Comparison of ENCODE assay signal across 8 mouse cellular contexts in genomic region chr6:108783184-108783881, GRCm38 (mm10). TPM values are rescaled to one million over a fixed set of nuclear protein-coding genes. Genes with fewer than 3 reads are reported as not detected.
DNase-seq lines count a peak whose midpoint lies in the region; ATAC-seq and TF ChIP-seq lines count a peak whose summit lies in the region.

No protein-coding gene starts in this region.

- TF ChIP-seq POLR2A in cerebellum, adult 2 months (IDR thresholded peaks at IDR 0.05; ENCODE audit: borderline replicate concordance, insufficient read depth, low read length): no peak

- peak overlapping the region; percentile 86 for H3K4me3 ChIP-seq in cerebellum, adult 2 months (replicated peaks; ENCODE audit: insufficient read depth, low read depth, low read length)
- H3K4me3 ChIP-seq in forebrain, embryonic 11.5 days (ENCODE audit: low read depth, low read length): peak overlapping the region; percentile 98
- H3K4me3 ChIP-seq in lung, postnatal 0 days (ENCODE audit: low read depth, low read length): peak overlapping the region; percentile 98

- peak overlapping the region; percentile 76 for H3K4me2 ChIP-seq in forebrain, embryonic 11.5 days (ENCODE audit: low read depth, low read length, severe bottlenecking)
- H3K4me2 ChIP-seq in lung, postnatal 0 days (replicated peaks; ENCODE audit: low read depth, low read length): peak overlapping the region; percentile 67

- H3K27me3 ChIP-seq in cerebellum, adult 2 months (ENCODE audit: control insufficient read depth, insufficient read depth, low read length): no peaks in the 10 kb centered on the region
- H3K27me3 ChIP-seq in forebrain, embryonic 11.5 days (ENCODE audit: control insufficient read depth, insufficient read depth, low read length): no peaks in the 10 kb centered on the region
- H3K27me3 ChIP-seq in lung, postnatal 0 days (replicated peaks; ENCODE audit: insufficient read depth, low read length): no peaks in the 10 kb centered on the region

- TF ChIP-seq CTCF in cerebellum, adult 2 months (IDR thresholded peaks at IDR 0.05; ENCODE audit: borderline replicate concordance, insufficient read depth, low read depth, low read length): no peak
- TF ChIP-seq CTCF in lung, postnatal 0 days (IDR thresholded peaks at IDR 0.05): peak; percentile 28; the same call in 1 of the 2 replicates

- peak; percentile 50 to 54 for DNase-seq in cerebellum, adult 2 months
- DNase-seq in cerebellum, adult 8-10 months: no peak
- DNase-seq in adrenal gland, adult 2 months: peak; percentile 65
- peak; percentile 69 for DNase-seq in forebrain, embryonic 11.5 days (ENCODE audit: low spot score)
- peak; percentile 46 for DNase-seq in heart, postnatal 4 days
- DNase-seq in layer of hippocampus, adult 9-11 months: peak; percentile 46
- peak; percentile 63 for DNase-seq in lung, postnatal 0 days (ENCODE audit: low spot score)
- peak; percentile 21 for DNase-seq in retina, postnatal 7 days (ENCODE audit: low read depth, low spot score)

- peak overlapping the region; percentile 89 for H3K9ac ChIP-seq in forebrain, embryonic 11.5 days (ENCODE audit: low read length)
- peak overlapping the region; percentile 97 for H3K9ac ChIP-seq in lung, postnatal 0 days (replicated peaks; ENCODE audit: low read depth)

- under 1% methylated on average over 57 of the region's 57 CpGs for WGBS in cerebellum, adult 2 months
- WGBS in forebrain, embryonic 11.5 days: under 1% methylated on average over 53 of the region's 57 CpGs
- WGBS in lung, postnatal 0 days: 1% methylated on average over 52 of the region's 57 CpGs

- no peaks in the 10 kb centered on the region for H3K36me3 ChIP-seq in forebrain, embryonic 11.5 days (ENCODE audit: control insufficient read depth, insufficient read depth, low read length)
- H3K36me3 ChIP-seq in lung, postnatal 0 days (ENCODE audit: insufficient read depth, low read length): no peaks in the 10 kb centered on the region

- peaks cover 11% of the 10 kb centered on the region; the same call in 1 of the 2 replicates for H3K4me1 ChIP-seq in cerebellum, adult 2 months (ENCODE audit: control insufficient read depth, insufficient read depth, low read length)
- peaks cover 5% of the 10 kb centered on the region; the same call in 1 of the 2 replicates for H3K4me1 ChIP-seq in forebrain, embryonic 11.5 days (replicated peaks; ENCODE audit: control insufficient read depth, insufficient read depth, low read length)
- H3K4me1 ChIP-seq in lung, postnatal 0 days (ENCODE audit: insufficient read depth, low read depth, low read length): 0 out of 2 replicates have a peak, but pooled peaks cover 4% of the 10 kb centered on the region

- ATAC-seq in forebrain, embryonic 11.5 days (replicated peaks; ENCODE audit: low FRiP score): peak; percentile 71
- peak; percentile 52 for ATAC-seq in lung, postnatal 0 days

- peak; percentile 22; the same call in 1 of the 2 replicates for TF ChIP-seq EP300 in lung, postnatal 0 days (IDR thresholded peaks at IDR 0.05)

- peak overlapping the region; percentile 88 for H3K27ac ChIP-seq in cerebellum, adult 2 months (ENCODE audit: insufficient read depth, low read length)
- H3K27ac ChIP-seq in forebrain, embryonic 11.5 days (ENCODE audit: low read depth, low read length): peak overlapping the region; percentile 59
- peak overlapping the region; percentile 94 for H3K27ac ChIP-seq in lung, postnatal 0 days (ENCODE audit: low read length)

- H3K9me3 ChIP-seq in forebrain, embryonic 11.5 days (ENCODE audit: control insufficient read depth, low read length): no peaks in the 10 kb centered on the region
- H3K9me3 ChIP-seq in lung, postnatal 0 days (ENCODE audit: low read length): no peaks in the 10 kb centered on the region

RNA-seq across cellular contexts. Expression of gene Arl8b, which starts 0.4 kb away (rescaled TPM):
- 75.4 and 77.9 TPM in 2 replicates for polyA plus RNA-seq in cerebellum, adult 2 months (2012; rRNA removed)
- total RNA-seq in adrenal gland, adult 2 months (2021): 100 to 1,000 TPM; 120 to 128 TPM
- polyA plus RNA-seq in adrenal gland, adult 2 months (2012; rRNA removed): 12.6 and 12.7 TPM in 2 replicates
- 78.4 and 79.5 TPM in 2 replicates for polyA plus RNA-seq in forebrain, embryonic 11.5 days (2014; fragmentation: Nextera tagmentation; extraction: Ambion mirVana)
- total RNA-seq in heart, postnatal 4 days (2021): 10 to 100 TPM; 77.8 to 79.9 TPM
- 45.5 and 54.3 TPM in 2 replicates for polyA plus RNA-seq in lung, postnatal 0 days (2015; fragmentation: Nextera tagmentation; extraction: Ambion mirVana)

RNA-seq across cellular contexts. Expression of gene Edem1, which starts 45.1 kb away (rescaled TPM):
- 9.5 and 10.5 TPM in 2 replicates for polyA plus RNA-seq in cerebellum, adult 2 months (2012; rRNA removed)
- 10 to 100 TPM; 37.3 to 53.9 TPM for total RNA-seq in adrenal gland, adult 2 months (2021)
- polyA plus RNA-seq in adrenal gland, adult 2 months (2012; rRNA removed): 24.5 and 29.4 TPM in 2 replicates
- polyA plus RNA-seq in forebrain, embryonic 11.5 days (2014; fragmentation: Nextera tagmentation; extraction: Ambion mirVana): 23.0 and 32.5 TPM in 2 replicates
- 10 to 100 TPM; 14.2 to 22.3 TPM for total RNA-seq in heart, postnatal 4 days (2021)
- polyA plus RNA-seq in lung, postnatal 0 days (2015; fragmentation: Nextera tagmentation; extraction: Ambion mirVana): 15.0 and 15.5 TPM in 2 replicates
